Mouse (Mus musculus) testis, postnatal 14 days (tissue): ENCODE measurements around the gene Usp29.
"Not testable (repeated sequence)": the region's sequence is repeated elsewhere in the genome, so short reads cannot be mapped to it uniquely, and the experiment has no call there.

Experiments used
- DNase-seq: peaks from one replicate; pipeline ENCODE4 v3.0.0; 2021; ENCODE audit warnings: low spot score

Usp29 gene

GRCm38 (mm10) chr7:6765240-6765639 lies 34.9 kb downstream of the Usp29 start:
- DNase-seq = no peak

- peak; percentile 14 for DNase-seq
Observed at GRCm38 (mm10) chr7:6770286-6770685, 39.9 kb downstream of the Usp29 start.

- DNase-seq = not testable (repeated sequence)
Observed at GRCm38 (mm10) chr7:6773865-6774413, 43.6 kb downstream of the Usp29 start.

GRCm38 (mm10) chr7:6776314-6777059 lies 46.1 kb downstream of the Usp29 start:
- no peak for DNase-seq

- DNase-seq = no peak
Observed at GRCm38 (mm10) chr7:6777107-6777506, 46.7 kb downstream of the Usp29 start.

GRCm38 (mm10) chr7:6777689-6778088 lies 47.3 kb downstream of the Usp29 start:
- DNase-seq = no peak

GRCm38 (mm10) chr7:6779172-6779571 lies 48.8 kb downstream of the Usp29 start:
- DNase-seq = no peak

GRCm38 (mm10) chr7:6781541-6781940 lies 51.2 kb downstream of the Usp29 start:
- no peak for DNase-seq

- DNase-seq = peak; percentile 48
Observed at GRCm38 (mm10) chr7:6784340-6785073, 54.1 kb downstream of the Usp29 start.

- DNase-seq = no peak
Observed at GRCm38 (mm10) chr7:6787000-6787399, 56.6 kb downstream of the Usp29 start.

GRCm38 (mm10) chr7:6788101-6788500 lies 57.7 kb downstream of the Usp29 start:
- DNase-seq = no peak

- DNase-seq = no peak
Observed at GRCm38 (mm10) chr7:6791286-6792065, 61.1 kb downstream of the Usp29 start.

GRCm38 (mm10) chr7:6793240-6793639 lies 62.9 kb downstream of the Usp29 start:
- DNase-seq = no peak

GRCm38 (mm10) chr7:6793811-6794210 lies 63.4 kb downstream of the Usp29 start:
- no peak for DNase-seq

GRCm38 (mm10) chr7:6797408-6797807 lies 67.0 kb downstream of the Usp29 start:
- DNase-seq = no peak

GRCm38 (mm10) chr7:6799105-6799805 lies 68.9 kb downstream of the Usp29 start:
- DNase-seq = no peak

- no peak for DNase-seq
Observed at GRCm38 (mm10) chr7:6800586-6801441, 70.4 kb downstream of the Usp29 start.

- no peak for DNase-seq
Observed at GRCm38 (mm10) chr7:6801642-6802041, 71.3 kb downstream of the Usp29 start.

GRCm38 (mm10) chr7:6810556-6810955 lies 80.2 kb downstream of the Usp29 start:
- DNase-seq = no peak

GRCm38 (mm10) chr7:6814971-6815370 lies 84.6 kb downstream of the Usp29 start:
- no peak for DNase-seq
